Mouse (Mus musculus) limb, embryonic 14.5 days (tissue): ENCODE data around the gene Rhcg. TPM values are rescaled to one million over a fixed set of nuclear protein-coding genes. Genes with fewer than 3 reads are reported as not detected.

Experiments
- ATAC-seq: fragments of 200-750 bp; cut with Nextera tagmentation; 2 replicates; pipeline ENCODE4 v1.8.0; 2017; ENCODE audit warnings: low read depth, moderate number of reproducible peaks, moderate TSS enrichment; ENCODE audit not compliant: low FRiP score
- DNase-seq: peaks from one replicate; pipeline ENCODE4 v3.0.0-alpha.2; 2015; ENCODE audit warnings: low spot score
- H3K27ac ChIP-seq: fragments of 300-500 bp; sonication (generic); replicated peaks from 2 replicates; pipeline ENCODE4 v1.5.1; 2014; ENCODE audit warnings: low read depth, mild to moderate bottlenecking, low read length, moderate library complexity, mixed read lengths
- H3K27me3 ChIP-seq: fragments of 300-500 bp; sonication (generic); 2 replicates; pipeline ENCODE4 v1.6.1; 2014; ENCODE audit warnings: low read length, mixed read lengths; ENCODE audit not compliant: control insufficient read depth, insufficient read depth
- H3K36me3 ChIP-seq: fragments of 300-500 bp; sonication (generic); 2 replicates; pipeline ENCODE4 v1.6.1; 2014; ENCODE audit warnings: mild to moderate bottlenecking, low read length, moderate library complexity, mixed read lengths; ENCODE audit not compliant: control insufficient read depth, insufficient read depth
- H3K4me1 ChIP-seq: fragments of 300-500 bp; sonication (generic); 2 replicates; pipeline ENCODE4 v1.6.1; 2014; ENCODE audit warnings: antibody characterized with exemption, low read length, mixed read lengths; ENCODE audit not compliant: control insufficient read depth, insufficient read depth
- H3K4me2 ChIP-seq: fragments of 300-500 bp; sonication (generic); replicated peaks from 2 replicates; pipeline ENCODE4 v1.6.1; 2014; ENCODE audit warnings: low read depth, mild to moderate bottlenecking, low read length, moderate library complexity; ENCODE audit not compliant: severe bottlenecking
- H3K4me3 ChIP-seq: fragments of 300-500 bp; sonication (generic); replicated peaks from 2 replicates; pipeline ENCODE4 v1.5.1; 2014; ENCODE audit warnings: low read length
- H3K9ac ChIP-seq: fragments of 300-500 bp; sonication (generic); 2 replicates; pipeline ENCODE4 v1.6.1; 2014; ENCODE audit warnings: mild to moderate bottlenecking, low read depth, low read length, moderate library complexity; ENCODE audit not compliant: severe bottlenecking
- H3K9me3 ChIP-seq: fragments of 300-500 bp; sonication (generic); 2 replicates; pipeline ENCODE4 v1.6.1; 2016; ENCODE audit warnings: low read length; ENCODE audit not compliant: control insufficient read depth
- POLR2A ChIP-seq: fragments of 200-500 bp; IDR thresholded peaks from 2 replicates; pipeline ENCODE4 v1.8.0; 2012; ENCODE audit warnings: inconsistent platforms, mild to moderate bottlenecking, moderate library complexity, borderline replicate concordance; ENCODE audit not compliant: insufficient read depth, insufficient read length; ENCODE audit errors: extremely low read depth
- WGBS: fragments of 180-500 bp; shearing (Covaris S2); extraction: QIAGEN DNeasy Blood & Tissue Kit; methylation state at CpG from one replicate; pipeline ENCODE4 v1.1.7; 2014; 5-methylcytosine and 5-hydroxymethylcytosine counted together
- polyA plus RNA-seq, 2 experiments: library from polyadenylated mRNA; depleted of rRNA in 1 of 2; stranded (reverse) in 1 of 2; unstranded in 1 of 2; fragments of >200 nt; fragmentation: Nextera tagmentation in 1 of 2; extraction: Ambion mirVana in 1 of 2; gene quantifications; 2 replicates each; pipeline versions ENCODE4 v1.2.1 to v1.2.3; 2012 to 2014

The Rhcg gene
- polyA plus RNA-seq, 2 experiments, result 0.11 to 0.14 TPM

DNA sequence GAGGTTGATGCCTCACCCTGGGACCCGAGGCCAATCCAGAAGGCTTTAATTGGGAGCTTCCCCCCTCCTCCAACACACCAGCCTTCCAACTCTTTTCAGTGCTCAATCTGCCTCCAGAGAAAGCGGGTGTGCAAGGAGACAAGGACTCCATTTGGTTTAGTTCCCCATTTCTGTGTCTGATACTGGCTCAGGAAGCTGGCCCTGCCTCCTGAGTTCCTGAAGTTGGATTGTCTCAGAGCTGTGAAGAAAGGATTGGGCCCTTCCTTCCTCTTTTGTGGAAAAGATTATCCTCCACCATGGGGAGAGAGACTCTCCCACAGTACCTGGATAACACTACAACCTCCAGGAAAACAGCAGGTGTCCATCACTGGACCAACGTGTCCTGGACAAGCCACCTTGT, 10.7 kb downstream of the Rhcg start:
- no peak overlapping the region for H3K4me3 ChIP-seq
- H3K27me3 ChIP-seq, result peaks cover 20% of the 10 kb centered on the region

DNA sequence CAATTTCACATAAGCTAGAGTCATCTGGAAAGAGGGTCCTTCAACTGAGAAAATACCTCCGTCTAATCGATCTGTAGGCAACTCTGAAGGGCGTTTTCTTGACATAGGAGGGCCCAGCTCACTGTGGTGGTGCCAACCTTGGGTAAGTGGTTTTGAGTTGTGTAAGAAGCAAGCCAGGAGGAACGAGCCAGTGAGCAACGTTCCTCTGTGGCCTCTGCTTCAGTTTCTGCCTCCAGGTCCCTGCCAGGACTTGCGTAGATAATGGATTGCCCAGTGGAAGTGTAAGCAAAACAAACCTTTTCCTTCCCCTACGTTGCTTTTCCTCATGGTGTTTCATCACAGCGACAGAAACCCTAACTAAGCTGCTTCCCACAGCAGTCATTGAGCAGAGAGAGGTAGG, 15.5 kb downstream of the Rhcg start:
- no peak for ATAC-seq
- Histone ChIP-seq H3K27ac (no peak overlapping the region), H3K9ac (no peak overlapping the region), H3K4me3 (no peak overlapping the region), H3K4me1 (no peaks in the 10 kb centered on the region), H3K4me2 (no peak overlapping the region), H3K36me3 (no peaks in the 10 kb centered on the region), H3K27me3 (peaks cover 14% of the 10 kb centered on the region; the same call in 1 of the 2 replicates), H3K9me3 (no peaks in the 10 kb centered on the region)
- DNase-seq, result no peak
- TF ChIP-seq POLR2A, result no peak
- WGBS, result 59% methylated on average over 8 of the region's 8 CpGs

More for the DNA sequence above, 10.7 kb downstream of the Rhcg start:
- H3K36me3 ChIP-seq, result no peaks in the 10 kb centered on the region
- no peaks in the 10 kb centered on the region for H3K9me3 ChIP-seq
- no peak overlapping the region for H3K9ac ChIP-seq
- H3K4me1 ChIP-seq, result peaks cover 4% of the 10 kb centered on the region; the same call in 1 of the 2 replicates
- H3K27ac ChIP-seq, result no peak overlapping the region
- H3K4me2 ChIP-seq, result peak overlapping the region; percentile 54; the same call in 1 of the 2 replicates
- no peak for DNase-seq
- no peak for ATAC-seq
- no peak for TF ChIP-seq POLR2A
- 32% methylated on average over 3 of the region's 3 CpGs for WGBS

- H3K4me2 ChIP-seq, result no peak overlapping the region
- H3K9me3 ChIP-seq, result no peaks in the 10 kb centered on the region
- DNase-seq (no peak), ATAC-seq (no peak)
- no peaks in the 10 kb centered on the region for H3K4me1 ChIP-seq
- H3K27ac ChIP-seq, result no peak overlapping the region
- no peaks in the 10 kb centered on the region for H3K36me3 ChIP-seq
- no peak overlapping the region for H3K4me3 ChIP-seq
- WGBS, result 59% methylated on average over 10 of the region's 10 CpGs
- H3K27me3 ChIP-seq, result 0 out of 2 replicates have a peak, but pooled peaks cover 10% of the 10 kb centered on the region
- H3K9ac ChIP-seq, result no peak overlapping the region
- TF ChIP-seq POLR2A, result no peak
Measured at GRCm38 (mm10) chr7:79600122-79600521, 17.3 kb downstream of the Rhcg start.

DNA sequence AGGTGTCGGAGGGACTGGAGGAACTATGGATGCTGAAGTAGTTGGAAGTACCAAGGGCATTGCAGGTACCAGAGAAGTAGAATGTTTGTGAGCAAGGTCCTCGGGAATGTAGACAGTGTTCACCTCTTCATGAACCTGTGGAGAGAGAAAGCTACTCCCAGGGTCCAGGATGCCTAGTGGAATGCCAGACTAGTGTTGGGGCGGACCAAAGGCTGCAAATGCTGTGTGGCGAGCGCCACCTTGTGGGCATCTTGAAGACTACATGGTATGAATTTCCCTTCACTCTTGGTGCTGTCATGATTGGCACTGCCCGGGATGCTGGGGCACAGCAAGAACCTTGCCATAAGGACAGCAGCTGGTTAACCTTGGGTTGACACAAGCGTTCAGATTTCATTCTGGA, 22.6 kb downstream of the Rhcg start:
- H3K9me3 ChIP-seq, result no peaks in the 10 kb centered on the region
- H3K27me3 ChIP-seq, result peaks cover 51% of the 10 kb centered on the region
- H3K9ac ChIP-seq, result no peak overlapping the region
- 10% methylated on average over 7 of the region's 7 CpGs for WGBS
- peak; percentile 84 for DNase-seq
- peaks cover 5% of the 10 kb centered on the region for H3K4me1 ChIP-seq
- no peak overlapping the region for H3K4me3 ChIP-seq
- no peak overlapping the region for H3K27ac ChIP-seq
- no peak overlapping the region for H3K4me2 ChIP-seq
- ATAC-seq, result peak; percentile 50; the same call in 1 of the 2 replicates
- H3K36me3 ChIP-seq, result no peaks in the 10 kb centered on the region
- TF ChIP-seq POLR2A, result no peak

DNA sequence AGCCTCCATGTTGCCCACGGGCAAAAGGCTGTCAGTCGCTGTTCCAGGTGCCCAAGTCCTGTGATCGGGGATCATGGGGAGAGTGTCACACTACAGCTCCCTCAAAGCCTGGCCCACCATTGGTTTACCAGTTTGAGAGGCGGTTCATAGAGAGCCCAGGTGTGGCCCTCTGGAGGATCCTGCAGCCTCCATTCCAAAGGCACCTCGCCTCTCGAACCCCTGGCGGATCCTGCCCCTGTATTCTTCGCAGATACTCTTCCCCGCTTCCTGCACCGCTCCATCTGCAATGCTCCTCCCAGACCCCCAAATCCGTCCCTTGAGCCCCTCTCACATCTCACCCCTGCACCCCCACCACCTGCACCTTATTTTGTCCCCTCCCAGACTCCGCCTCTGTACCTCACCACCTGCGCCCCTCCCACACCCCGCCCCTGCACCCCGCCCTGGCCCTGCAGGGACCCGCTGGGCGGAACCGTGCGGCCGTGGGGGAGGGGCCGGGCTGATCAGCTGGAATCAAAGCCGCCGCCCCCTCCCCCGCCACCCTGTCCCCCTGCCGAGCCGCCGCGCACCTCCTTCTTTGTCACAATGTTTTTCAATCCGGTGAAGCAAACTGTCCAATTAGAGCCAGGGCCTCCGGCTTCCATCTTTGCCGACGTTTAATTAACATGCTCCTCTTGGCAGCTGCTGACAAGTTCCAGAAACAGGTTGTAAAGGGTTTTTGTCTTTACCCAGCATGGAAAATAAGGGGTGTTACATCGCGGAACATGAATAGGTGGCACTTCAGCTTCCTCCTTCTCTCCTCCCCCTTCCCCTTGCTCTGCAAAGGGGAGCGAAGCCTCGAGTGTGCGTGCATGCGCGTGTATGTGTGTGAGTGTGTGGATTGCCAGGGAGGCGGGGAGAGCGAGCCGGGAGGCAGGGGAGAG, 25.4 kb downstream of the Rhcg start:
- no peaks in the 10 kb centered on the region for H3K36me3 ChIP-seq
- H3K4me3 ChIP-seq, result peak overlapping the region; percentile 38
- H3K4me2 ChIP-seq, result peak overlapping the region; percentile 63
- TF ChIP-seq POLR2A, result no peak
- H3K9ac ChIP-seq, result no peak overlapping the region
- no peaks in the 10 kb centered on the region for H3K9me3 ChIP-seq
- H3K27me3 ChIP-seq, result peaks cover 57% of the 10 kb centered on the region
- peaks cover 5% of the 10 kb centered on the region for H3K4me1 ChIP-seq
- DNase-seq, result no peak
- no peak for ATAC-seq
- WGBS, result under 1% methylated on average over 39 of the region's 42 CpGs
- no peak overlapping the region for H3K27ac ChIP-seq
